Mouse (Mus musculus) kidney, postnatal 25 days (tissue): ENCODE measurements at regions not wholly inside any gene's neighbourhood (a gene's known extent, or its start where the extent isn't known, plus 50 kb on each side); places are given as distances from the start of the nearest gene placed in this dataset.

Experiments
- DNase-seq, 2 experiments: peaks; one replicate each; pipeline ENCODE4 v3.0.0; 2021; ENCODE audit warnings: mixed read lengths in 2 of 2

DNA sequence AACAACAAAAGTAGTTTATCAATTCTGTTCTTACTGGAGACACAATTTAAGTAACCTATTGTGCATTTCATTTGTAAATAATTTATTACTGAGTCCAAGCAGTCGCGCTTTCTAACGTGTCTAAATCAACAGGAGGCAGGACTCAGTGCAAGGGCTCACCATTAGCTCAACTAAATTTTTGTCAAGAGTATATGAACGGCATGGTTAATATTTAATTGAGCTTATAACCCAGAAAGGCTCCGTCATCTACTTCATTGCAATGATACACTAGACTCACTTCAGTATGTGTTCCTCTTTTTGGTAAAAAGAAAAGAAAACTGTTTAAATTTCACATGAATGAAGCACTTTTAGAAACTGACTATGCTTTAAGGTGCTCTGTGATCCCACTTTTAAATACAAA is 61.5 kb upstream of the BC052040 start:
- DNase-seq = no peak

DNA sequence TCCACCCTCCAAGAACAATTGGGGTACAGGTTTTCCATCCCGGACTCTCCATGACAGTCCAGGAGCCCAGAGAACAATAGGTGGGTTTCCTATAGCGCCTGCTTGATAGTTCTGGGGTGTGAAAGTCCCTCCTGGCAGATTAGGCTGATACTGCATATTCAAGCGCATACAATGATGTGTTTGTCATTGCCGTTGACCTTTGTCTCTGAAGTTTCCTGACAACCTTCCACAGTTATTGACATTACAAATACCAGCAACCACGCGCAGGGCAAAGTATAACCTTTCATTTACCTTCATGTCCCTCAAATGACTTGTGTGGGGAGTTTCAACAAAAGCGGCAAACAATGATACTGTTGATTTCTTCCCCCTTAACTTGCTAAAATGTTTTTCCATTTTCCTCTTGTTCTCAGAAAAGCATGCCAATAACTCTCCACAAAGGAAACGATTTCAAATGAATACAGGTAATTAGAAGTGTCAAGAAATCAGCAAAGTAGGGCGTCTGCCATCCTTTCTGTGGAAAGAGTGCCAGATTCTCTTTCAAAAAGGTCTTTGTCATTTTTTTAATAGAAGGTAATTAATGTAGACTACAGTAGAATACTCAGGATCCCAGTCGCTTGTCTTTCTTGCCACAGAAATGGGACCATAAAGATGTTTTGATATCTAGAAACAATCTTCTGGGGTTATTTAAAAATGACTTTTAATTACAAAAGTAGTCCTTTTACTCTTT is 60.9 kb upstream of the BC052040 start:
- no peak for DNase-seq

DNA sequence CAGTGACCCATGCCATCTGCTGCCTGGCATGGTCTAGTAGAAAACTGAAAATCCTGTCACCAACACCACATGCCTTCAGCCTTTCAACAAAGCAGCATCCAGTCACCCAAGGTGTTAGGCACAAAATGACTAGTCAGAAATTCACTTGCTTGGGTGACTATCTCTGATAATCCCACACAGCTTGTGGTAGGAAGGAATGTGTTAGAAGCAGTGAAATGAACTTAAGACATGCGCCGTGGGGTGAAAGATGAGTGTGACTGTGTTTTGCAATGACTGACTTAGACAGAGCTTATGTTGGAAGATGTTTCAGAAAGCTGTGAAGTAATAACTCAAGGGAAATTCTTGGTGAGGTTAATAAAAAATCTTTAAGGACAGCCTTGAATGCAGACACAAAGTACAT is 51.6 kb upstream of the BC052040 start:
- no peak for DNase-seq
